Mouse (Mus musculus): ENCODE data around the gene Mtmr2. TPM values are rescaled to one million over a fixed set of nuclear protein-coding genes. Genes with fewer than 3 reads are reported as not detected.
A peak's percentile ranks its signal among the peaks of the same experiment; 100 is the strongest.
"Not testable (repeated sequence)": the region's sequence is repeated elsewhere in the genome, so short reads cannot be mapped to it uniquely, and the experiment has no call there.

The Mtmr2 gene
- 42.7 and 49.0 TPM in 2 replicates for polyA plus RNA-seq (2015; fragmentation: Nextera tagmentation; extraction: Ambion mirVana)

GRCm38 (mm10) chr9:13748404-13748797 is at the start of gene Mtmr2:
TSS of gene Mtmr2 (plus strand) at chr9:13748410.
- H3K27ac ChIP-seq, result peak within 1 kb of the TSS; percentile 95
- H3K9ac ChIP-seq, result peak within 1 kb of the TSS; percentile 88
- no peaks in the 10 kb centered on the region for H3K27me3 ChIP-seq
- H3K9me3 ChIP-seq (replicated peaks), result no peaks in the 10 kb centered on the region
- no peaks in the 10 kb centered on the region for H3K36me3 ChIP-seq
- H3K4me3 ChIP-seq, result peak within 1 kb of the TSS; percentile 78
- peaks cover 17% of the 10 kb centered on the region for H3K4me1 ChIP-seq (replicated peaks)
- ATAC-seq (replicated peaks; ENCODE audit: insufficient number of reproducible peaks, insufficient read depth, low FRiP score, low read depth), result no peak
- H3K4me2 ChIP-seq, result peak within 1 kb of the TSS; percentile 64
- 37% methylated on average over 2 of the region's 2 CpGs for WGBS

DNA sequence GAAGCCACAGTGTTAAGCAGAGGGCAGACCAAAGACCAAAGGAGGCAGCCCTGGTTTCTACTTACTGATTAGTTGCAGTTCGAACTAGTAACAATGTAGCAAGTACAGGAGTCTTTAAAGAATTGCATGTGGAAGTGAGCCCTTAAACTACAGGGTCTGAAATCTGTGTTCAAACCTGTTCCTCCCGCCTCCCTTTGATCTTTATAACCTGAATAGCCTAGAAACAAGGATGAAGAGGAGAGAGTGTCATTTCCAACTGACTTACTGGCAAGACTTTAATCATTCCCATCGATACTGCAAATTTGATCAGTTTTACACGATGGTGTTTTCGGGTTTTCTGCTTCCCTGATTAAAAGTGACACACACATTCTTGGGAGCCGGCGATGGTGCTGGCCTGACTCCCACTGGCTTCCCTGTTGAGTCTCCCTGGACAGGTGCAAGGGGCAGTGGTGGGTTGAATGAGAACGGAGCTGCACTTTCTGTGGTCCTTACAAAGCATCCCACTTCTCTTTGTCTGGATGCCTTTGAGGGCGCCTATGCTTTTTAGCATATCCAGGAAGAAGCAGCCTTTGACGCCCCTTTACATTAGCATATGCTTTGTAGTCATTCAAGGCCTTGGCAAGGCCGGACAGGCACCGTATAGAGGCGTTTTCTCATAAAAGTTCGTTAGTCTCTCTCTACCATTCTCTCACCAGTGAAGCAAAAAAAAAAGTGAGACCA is 49.0 kb upstream of the Mtmr2 start:
- WGBS, result 70% methylated on average over 14 of the region's 14 CpGs

DNA sequence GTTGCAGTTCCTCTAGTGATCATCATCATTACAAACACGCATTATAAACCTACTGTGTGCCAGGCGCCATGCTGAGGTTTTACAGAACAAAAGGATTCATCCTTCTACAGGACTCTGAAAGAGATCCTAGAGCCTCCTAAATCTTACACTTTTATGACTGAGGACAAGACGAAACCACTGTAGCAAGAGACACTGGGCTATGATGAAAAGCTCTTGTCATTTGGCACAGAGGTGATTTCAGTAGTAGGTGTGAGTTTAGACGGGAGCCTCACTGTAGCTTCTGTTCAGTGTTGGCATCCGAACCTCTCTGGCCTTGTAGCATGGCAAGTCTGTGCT is 48.5 kb upstream of the Mtmr2 start:
- 83% methylated on average over 5 of the region's 5 CpGs for WGBS
- ATAC-seq (replicated peaks; ENCODE audit: insufficient number of reproducible peaks, insufficient read depth, low FRiP score, low read depth), result no peak
- Histone ChIP-seq H3K4me2 (no peak overlapping the region), H3K36me3 (no peaks in the 10 kb centered on the region), H3K4me1 (replicated peaks) (peaks cover 24% of the 10 kb centered on the region), H3K27ac (no peak overlapping the region), H3K9ac (no peak overlapping the region), H3K9me3 (replicated peaks) (no peaks in the 10 kb centered on the region), H3K4me3 (no peak overlapping the region), H3K27me3 (no peaks in the 10 kb centered on the region)

More for the DNA sequence above, 49.0 kb upstream of the Mtmr2 start:
- H3K27ac ChIP-seq, result no peak overlapping the region
- no peaks in the 10 kb centered on the region for H3K9me3 ChIP-seq (replicated peaks)
- no peak overlapping the region for H3K9ac ChIP-seq
- H3K4me1 ChIP-seq (replicated peaks), result peaks cover 29% of the 10 kb centered on the region
- H3K4me3 ChIP-seq, result no peak overlapping the region
- no peak for ATAC-seq (replicated peaks; ENCODE audit: insufficient number of reproducible peaks, insufficient read depth, low FRiP score, low read depth)
- no peak overlapping the region for H3K4me2 ChIP-seq
- H3K36me3 ChIP-seq, result no peaks in the 10 kb centered on the region
- H3K27me3 ChIP-seq, result no peaks in the 10 kb centered on the region

DNA sequence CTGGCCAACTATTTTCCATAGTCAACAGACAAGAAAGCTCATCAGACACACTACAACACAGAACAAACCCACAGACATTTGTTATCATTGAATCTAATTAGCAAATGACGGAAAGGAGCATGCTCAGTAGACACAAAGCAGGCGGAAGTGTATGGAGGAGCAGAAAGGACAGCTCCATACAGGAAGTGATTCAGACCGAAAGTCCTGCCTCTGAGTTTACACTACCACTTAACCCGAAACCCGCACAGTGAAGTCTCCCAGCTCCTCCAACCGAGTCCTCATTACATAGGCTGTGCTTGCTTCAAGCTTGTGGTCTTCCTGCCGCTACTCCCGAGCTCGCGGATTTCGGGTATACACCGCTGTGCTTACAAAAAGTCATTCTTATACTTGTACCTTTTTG is 46.4 kb upstream of the Mtmr2 start:
- H3K9me3 ChIP-seq (replicated peaks), result no peaks in the 10 kb centered on the region
- no peak overlapping the region for H3K9ac ChIP-seq
- no peaks in the 10 kb centered on the region for H3K27me3 ChIP-seq
- peaks cover 13% of the 10 kb centered on the region for H3K4me1 ChIP-seq (replicated peaks)
- no peak overlapping the region for H3K4me2 ChIP-seq
- 87% methylated on average over 12 of the region's 12 CpGs for WGBS
- H3K4me3 ChIP-seq, result no peak overlapping the region
- ATAC-seq (replicated peaks; ENCODE audit: insufficient number of reproducible peaks, insufficient read depth, low FRiP score, low read depth), result no peak
- H3K36me3 ChIP-seq, result no peaks in the 10 kb centered on the region
- no peak overlapping the region for H3K27ac ChIP-seq

DNA sequence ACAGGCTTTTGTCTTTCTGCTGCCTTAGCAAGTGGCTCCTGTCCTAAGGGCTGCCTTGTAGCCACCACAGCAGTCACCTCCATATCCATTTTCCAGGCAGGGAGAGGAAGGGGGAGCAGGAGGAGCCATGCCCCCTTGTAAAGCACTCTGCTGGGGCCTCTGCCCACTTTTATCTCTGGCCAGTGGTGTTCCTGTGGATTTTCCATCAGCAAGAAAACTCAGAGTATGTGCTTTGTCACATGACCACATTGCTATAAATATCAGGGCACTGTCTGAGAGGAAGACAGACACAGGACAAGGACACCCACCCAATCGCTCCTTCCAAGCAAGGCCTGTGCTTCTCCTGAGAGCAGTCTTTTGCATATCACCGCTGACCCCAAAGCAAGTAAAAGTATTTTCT is 45.1 kb upstream of the Mtmr2 start:
- Histone ChIP-seq H3K4me3 (no peak overlapping the region), H3K36me3 (0 out of 2 replicates have a peak, but pooled peaks cover 5% of the 10 kb centered on the region), H3K9me3 (replicated peaks) (no peaks in the 10 kb centered on the region), H3K9ac (no peak overlapping the region), H3K27me3 (no peaks in the 10 kb centered on the region), H3K4me1 (replicated peaks) (peaks cover 13% of the 10 kb centered on the region), H3K27ac (peak overlapping the region; percentile 83), H3K4me2 (peak overlapping the region; percentile 22)
- ATAC-seq (replicated peaks; ENCODE audit: insufficient number of reproducible peaks, insufficient read depth, low FRiP score, low read depth), result peak; percentile 83
- WGBS, result 41% methylated on average over 2 of the region's 2 CpGs

DNA sequence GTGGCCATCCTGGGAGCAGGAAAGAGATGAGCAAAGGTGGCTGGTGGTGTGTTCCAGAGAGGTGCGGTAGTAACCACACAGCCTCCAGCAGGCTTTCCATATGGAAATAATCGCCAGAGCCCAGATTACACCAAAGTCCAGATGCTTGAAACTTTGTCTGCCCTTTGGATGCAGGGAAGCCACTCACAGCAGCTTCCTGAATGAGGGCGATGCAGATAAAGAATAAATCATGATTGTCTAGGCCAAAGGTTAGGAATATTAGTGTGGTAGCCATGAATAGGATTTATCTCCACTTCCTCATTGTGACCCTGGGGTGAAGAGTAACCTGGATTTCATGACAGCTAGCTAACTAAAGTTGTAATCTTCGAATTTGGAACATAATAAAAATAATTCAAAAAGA is 43.3 kb upstream of the Mtmr2 start:
- 79% methylated on average over 4 of the region's 4 CpGs for WGBS

DNA sequence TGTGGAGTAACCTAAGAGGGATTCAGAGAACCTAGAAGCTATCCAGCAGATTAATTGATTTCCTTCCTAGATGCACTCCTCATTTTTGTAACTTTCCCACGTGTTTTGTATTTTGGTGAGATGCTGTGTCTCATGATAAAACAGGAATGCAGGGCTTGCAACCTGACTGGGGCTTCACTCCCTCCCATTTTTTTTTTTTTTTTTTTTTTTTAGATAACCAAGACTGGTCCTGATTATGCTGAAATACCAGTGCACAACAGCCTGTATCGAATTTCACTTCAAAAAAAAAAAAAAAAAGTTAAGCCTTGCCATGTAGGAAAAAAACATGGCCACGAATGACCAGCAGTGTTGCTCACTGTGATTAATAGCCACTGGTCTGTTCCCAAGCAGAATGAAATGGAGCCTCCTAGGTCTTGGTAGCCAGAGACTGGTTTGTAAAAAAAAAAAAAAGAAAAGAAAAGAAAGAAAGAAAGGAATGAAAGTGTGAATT is 41.1 kb upstream of the Mtmr2 start:
- no peak overlapping the region for H3K27ac ChIP-seq
- no peak for ATAC-seq (replicated peaks; ENCODE audit: insufficient number of reproducible peaks, insufficient read depth, low FRiP score, low read depth)
- H3K27me3 ChIP-seq, result no peaks in the 10 kb centered on the region
- 30% methylated on average over 3 of the region's 3 CpGs for WGBS
- H3K4me2 ChIP-seq, result no peak overlapping the region
- H3K9me3 ChIP-seq (replicated peaks), result no peaks in the 10 kb centered on the region
- no peak overlapping the region for H3K4me3 ChIP-seq
- peaks cover 13% of the 10 kb centered on the region for H3K4me1 ChIP-seq (replicated peaks)
- 0 out of 2 replicates have a peak, but pooled peaks cover 5% of the 10 kb centered on the region for H3K36me3 ChIP-seq
- no peak overlapping the region for H3K9ac ChIP-seq

More for the DNA sequence above, 43.3 kb upstream of the Mtmr2 start:
- ATAC-seq (replicated peaks; ENCODE audit: insufficient number of reproducible peaks, insufficient read depth, low FRiP score, low read depth), result no peak
- peaks cover 13% of the 10 kb centered on the region for H3K4me1 ChIP-seq (replicated peaks)
- no peaks in the 10 kb centered on the region for H3K9me3 ChIP-seq (replicated peaks)
- H3K9ac ChIP-seq, result no peak overlapping the region
- no peak overlapping the region for H3K27ac ChIP-seq
- no peak overlapping the region for H3K4me3 ChIP-seq
- H3K4me2 ChIP-seq, result no peak overlapping the region
- 0 out of 2 replicates have a peak, but pooled peaks cover 5% of the 10 kb centered on the region for H3K36me3 ChIP-seq
- no peaks in the 10 kb centered on the region for H3K27me3 ChIP-seq

- Histone ChIP-seq H3K4me2 (no peak overlapping the region), H3K4me1 (replicated peaks) (no peaks in the 10 kb centered on the region), H3K36me3 (0 out of 2 replicates have a peak, but pooled peaks cover 5% of the 10 kb centered on the region), H3K27me3 (no peaks in the 10 kb centered on the region), H3K9me3 (replicated peaks) (no peaks in the 10 kb centered on the region), H3K27ac (no peak overlapping the region), H3K9ac (no peak overlapping the region), H3K4me3 (no peak overlapping the region)
- WGBS, result 83% methylated on average over 5 of the region's 5 CpGs
- ATAC-seq (replicated peaks; ENCODE audit: insufficient number of reproducible peaks, insufficient read depth, low FRiP score, low read depth), result no peak
Observed at GRCm38 (mm10) chr9:13709436-13709835, 38.8 kb upstream of the Mtmr2 start.

DNA sequence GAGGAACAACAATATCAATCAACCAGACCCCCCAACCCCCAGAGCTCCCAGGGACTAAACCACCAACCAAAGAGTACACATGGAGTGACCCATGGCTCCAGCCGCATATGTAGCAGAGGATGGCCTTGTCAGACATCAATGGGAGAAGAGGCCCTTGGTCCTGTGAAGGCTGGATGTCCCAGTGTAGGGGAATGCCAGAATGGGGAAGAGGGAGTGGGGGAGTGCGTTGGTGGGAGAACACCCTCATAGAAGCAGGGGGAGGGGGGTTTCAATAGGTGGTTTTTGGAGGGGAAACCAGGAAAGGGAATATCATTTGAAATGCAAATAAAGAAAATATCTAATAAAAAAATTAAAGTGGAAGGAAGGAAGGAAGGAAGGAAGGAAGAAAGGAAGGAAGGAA is 32.3 kb upstream of the Mtmr2 start:
- H3K9ac ChIP-seq; H3K4me3 ChIP-seq; H3K9me3 ChIP-seq (replicated peaks); H3K27ac ChIP-seq; H3K36me3 ChIP-seq; H3K27me3 ChIP-seq; ATAC-seq (replicated peaks; ENCODE audit: insufficient number of reproducible peaks, insufficient read depth, low FRiP score, low read depth): not testable (repeated sequence)
- Histone ChIP-seq H3K4me2 (peak overlapping the region; percentile 47), H3K4me1 (replicated peaks) (peaks cover 10% of the 10 kb centered on the region)
- 72% methylated on average over 2 of the region's 2 CpGs for WGBS

DNA sequence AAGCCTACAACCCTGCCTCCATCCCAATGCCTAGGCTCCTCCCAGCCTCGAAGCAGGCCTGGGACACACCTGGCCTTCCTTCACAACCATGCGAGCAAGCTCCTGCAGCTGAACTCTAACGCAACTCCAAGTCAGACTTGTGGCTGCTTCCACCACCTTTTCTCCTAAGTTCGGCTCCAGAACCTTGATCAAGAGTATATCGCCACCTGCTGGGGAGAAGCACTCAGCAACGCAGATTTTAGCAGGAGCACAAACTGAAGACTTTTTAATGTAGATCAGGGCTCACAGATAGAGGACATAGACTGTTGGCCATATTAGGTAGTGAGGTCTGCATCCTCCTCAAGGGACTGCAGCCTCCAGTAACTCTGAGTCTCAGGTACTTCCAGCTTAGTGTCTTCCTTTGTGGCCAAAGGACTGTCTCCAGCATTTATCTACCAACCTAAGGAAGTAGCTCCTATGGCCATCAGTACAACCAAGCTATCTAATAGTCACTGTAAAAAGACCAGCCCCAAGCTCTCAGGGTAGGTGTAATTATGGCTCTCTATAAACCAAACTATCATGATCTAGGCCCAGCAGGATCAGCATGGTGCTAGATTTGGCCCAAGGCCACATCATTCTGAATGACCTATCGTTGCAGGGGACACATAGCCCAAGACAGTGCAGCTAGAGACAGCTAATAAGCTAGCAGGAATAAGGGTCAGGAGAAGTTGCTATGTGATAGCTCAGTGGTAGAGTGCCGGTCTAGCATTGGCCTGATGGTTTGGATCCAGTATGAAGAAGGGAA is 31.7 kb upstream of the Mtmr2 start:
- Histone ChIP-seq H3K36me3 (no peaks in the 10 kb centered on the region), H3K9me3 (replicated peaks) (no peaks in the 10 kb centered on the region), H3K4me2 (peak overlapping the region; percentile 47), H3K4me1 (replicated peaks) (peaks cover 10% of the 10 kb centered on the region), H3K27me3 (no peaks in the 10 kb centered on the region), H3K9ac (no peak overlapping the region), H3K27ac (no peak overlapping the region), H3K4me3 (no peak overlapping the region)
- 19% methylated on average over 8 of the region's 8 CpGs for WGBS
- ATAC-seq (replicated peaks; ENCODE audit: insufficient number of reproducible peaks, insufficient read depth, low FRiP score, low read depth), result no peak; the same call in 1 of the 2 replicates

DNA sequence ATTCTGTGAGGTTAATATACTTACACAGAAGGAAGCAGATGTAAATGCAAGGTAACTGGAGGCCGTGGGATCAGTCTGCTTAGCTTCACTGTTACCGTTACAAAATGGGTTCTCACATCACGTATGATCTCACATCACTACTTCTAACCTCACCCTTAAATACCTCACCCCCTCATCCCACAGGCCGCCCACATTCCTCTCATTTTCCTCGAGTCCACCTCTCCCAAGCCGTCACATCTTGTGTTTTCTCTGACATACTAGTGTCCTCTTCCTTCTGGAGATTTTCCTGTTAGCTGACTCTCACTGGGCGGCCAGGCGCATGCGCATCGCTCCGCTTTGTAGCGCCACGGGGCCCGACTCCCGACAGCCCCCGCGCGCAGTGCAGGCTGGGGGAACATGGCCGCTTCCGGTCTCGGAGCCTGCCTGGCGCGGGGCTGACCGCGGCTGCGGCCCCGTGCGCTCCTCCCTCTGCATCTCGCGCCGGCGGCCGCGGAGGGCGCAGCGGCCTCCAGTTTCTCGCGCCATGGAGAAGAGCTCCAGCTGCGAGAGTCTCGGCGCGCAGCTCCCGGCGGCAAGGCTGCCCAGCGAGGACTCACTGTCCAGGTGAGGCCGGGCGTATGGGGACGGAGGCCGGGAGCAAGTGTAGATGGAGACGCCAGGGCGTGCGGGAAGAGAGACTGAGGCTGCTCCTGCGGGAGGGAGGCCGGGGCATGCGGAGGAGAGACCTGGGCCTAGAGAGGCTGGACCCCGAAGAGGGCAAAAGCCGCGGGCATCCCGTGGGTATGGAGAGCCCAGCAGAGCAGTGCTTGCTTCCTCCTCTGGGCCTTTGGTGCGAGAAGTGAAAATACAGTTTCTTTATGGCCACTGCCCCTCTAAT is 826 bp downstream of the Mtmr2 start:
- Histone ChIP-seq H3K27me3 (no peaks in the 10 kb centered on the region), H3K9me3 (replicated peaks) (no peaks in the 10 kb centered on the region), H3K9ac (peak overlapping the region; percentile 88), H3K4me3 (peak overlapping the region; percentile 78), H3K36me3 (no peaks in the 10 kb centered on the region), H3K27ac (peak overlapping the region; percentile 95), H3K4me2 (peak overlapping the region; percentile 64), H3K4me1 (replicated peaks) (peaks cover 17% of the 10 kb centered on the region)
- under 1% methylated on average over 60 of the region's 60 CpGs for WGBS
- peak; percentile 99 for ATAC-seq (replicated peaks; ENCODE audit: insufficient number of reproducible peaks, insufficient read depth, low FRiP score, low read depth)
